Mouse (Mus musculus) CH12.LX (cell line): ENCODE results near the gene Fat3. TPM values are rescaled to one million over a fixed set of nuclear protein-coding genes. Genes with fewer than 3 reads are reported as not detected.

Source experiments
- DNase-seq: peaks from one replicate; pipeline ENCODE4 v3.0.0-alpha.2; 2013; ENCODE audit errors: extremely low read depth
- H3K27ac ChIP-seq: 2 replicates; pipeline ENCODE4 v1.5.1; 2012; ENCODE audit warnings: low read depth, mild to moderate bottlenecking, control low read depth, moderate library complexity; ENCODE audit not compliant: insufficient read depth
- H3K27me3 ChIP-seq: replicated peaks from 2 replicates; pipeline ENCODE3; 2012; ENCODE audit warnings: inconsistent platforms
- H3K36me3 ChIP-seq, 2 experiments: replicated peaks in 1 of 2; 2 replicates each; pipeline versions ENCODE3 to v1.6.1; 2012; ENCODE audit warnings: inconsistent platforms in 1 of 2, low read length in 1 of 2, mild to moderate bottlenecking in 1 of 2, mixed read lengths in 1 of 2, moderate library complexity in 1 of 2; ENCODE audit not compliant: control insufficient read depth in 1 of 2, insufficient read depth in 1 of 2
- H3K4me1 ChIP-seq, 2 experiments: 2 replicates each; pipeline ENCODE4 v1.6.1; 2012; ENCODE audit warnings: inconsistent platforms in 1 of 2, moderate library complexity in 1 of 2; ENCODE audit not compliant: insufficient read depth in 2 of 2, control insufficient read depth in 1 of 2
- H3K4me2 ChIP-seq: 2 replicates; pipeline ENCODE4 v1.6.1; 2012; ENCODE audit warnings: low read depth, mild to moderate bottlenecking, control low read depth; ENCODE audit not compliant: poor library complexity, insufficient read depth, severe bottlenecking
- H3K4me3 ChIP-seq, 3 experiments: fragments of 150-350 bp in 1 of 3; sonication (generic) in 1 of 3; replicated peaks in 1 of 3; 2 replicates each; pipeline versions ENCODE3 to v1.5.1; 2011 to 2012; ENCODE audit warnings: low read depth in 2 of 3, low read length in 2 of 3, mild to moderate bottlenecking in 2 of 3, moderate library complexity in 2 of 3, control low read depth in 1 of 3, improper control_type of control experiment in 1 of 3, inconsistent platforms in 1 of 3, mixed read lengths in 1 of 3; ENCODE audit not compliant: poor library complexity in 1 of 3
- H3K79me2 ChIP-seq: replicated peaks from 2 replicates; pipeline ENCODE4 v1.6.1; 2012; ENCODE audit warnings: mild to moderate bottlenecking, moderate library complexity; ENCODE audit not compliant: control insufficient read depth, poor library complexity, insufficient read depth, severe bottlenecking; ENCODE audit errors: extremely low read depth
- H3K9ac ChIP-seq: 2 replicates; pipeline ENCODE4 v1.6.1; 2012; ENCODE audit warnings: low read depth, mild to moderate bottlenecking, control low read depth, moderate library complexity; ENCODE audit not compliant: insufficient read depth
- H3K9me3 ChIP-seq: replicated peaks from 2 replicates; pipeline ENCODE3; 2012; ENCODE audit warnings: low read length, inconsistent platforms, mixed read lengths
- CHD2 ChIP-seq: IDR thresholded peaks from 2 replicates; pipeline ENCODE4 v1.6.1; 2011; ENCODE audit warnings: low read length, improper control_type of control experiment
- CTCF ChIP-seq, 2 experiments: IDR thresholded peaks in 1 of 2; conservative IDR thresholded peaks in 1 of 2; 2 replicates each; pipeline ENCODE4 v1.5.1; 2011 to 2012; ENCODE audit warnings: low read depth in 2 of 2, low read length in 2 of 2, improper control_type of control experiment in 1 of 2, inconsistent platforms in 1 of 2, mild to moderate bottlenecking in 1 of 2, moderate library complexity in 1 of 2
- EP300 ChIP-seq: IDR thresholded peaks from 2 replicates; pipeline ENCODE4 v1.6.1; 2011; ENCODE audit warnings: low read length, improper control_type of control experiment
- ETS1 ChIP-seq: conservative IDR thresholded peaks from 2 replicates; pipeline ENCODE4 v1.6.1; 2012; ENCODE audit warnings: low read depth, mild to moderate bottlenecking, inconsistent platforms, low read length, improper control_type of control experiment, moderate library complexity
- GABPA ChIP-seq: IDR thresholded peaks from 2 replicates; pipeline ENCODE4 v1.6.1; 2012; ENCODE audit warnings: low read depth, low read length, improper control_type of control experiment, inconsistent platforms; ENCODE audit not compliant: insufficient replicate concordance
- HCFC1 ChIP-seq: IDR thresholded peaks from 2 replicates; pipeline ENCODE4 v1.6.1; 2012; ENCODE audit warnings: low read depth, mild to moderate bottlenecking, inconsistent platforms, low read length, improper control_type of control experiment
- IRF4 ChIP-seq: IDR thresholded peaks from 2 replicates; pipeline ENCODE4 v1.6.1; 2014; ENCODE audit warnings: low read depth, mild to moderate bottlenecking, inconsistent platforms, low read length, improper control_type of control experiment
- KAT2A ChIP-seq: IDR thresholded peaks from 2 replicates; pipeline ENCODE4 v1.6.1; 2012; ENCODE audit warnings: low read length, improper control_type of control experiment, inconsistent platforms; ENCODE audit not compliant: insufficient replicate concordance
- MAFK ChIP-seq: IDR thresholded peaks from 2 replicates; pipeline ENCODE4 v1.6.1; 2011; ENCODE audit warnings: low read length, improper control_type of control experiment; ENCODE audit not compliant: insufficient replicate concordance
- MAX ChIP-seq: IDR thresholded peaks from 2 replicates; pipeline ENCODE4 v1.6.1; 2011; ENCODE audit warnings: low read length, improper control_type of control experiment
- PAX5 ChIP-seq: IDR thresholded peaks from 2 replicates; pipeline ENCODE4 v1.6.1; 2012; ENCODE audit warnings: low read length, inconsistent platforms, mixed read lengths
- POLR2AphosphoS2 ChIP-seq: IDR thresholded peaks from 2 replicates; pipeline ENCODE4 v1.6.1; 2011; ENCODE audit warnings: low read depth, low read length, improper control_type of control experiment
- RAD21 ChIP-seq: IDR thresholded peaks from 2 replicates; pipeline ENCODE4 v1.6.1; 2011; ENCODE audit warnings: low read depth, mild to moderate bottlenecking, low read length, improper control_type of control experiment, moderate library complexity
- SMC3 ChIP-seq: IDR thresholded peaks from 2 replicates; pipeline ENCODE4 v1.6.1; 2011; ENCODE audit warnings: low read depth, low read length, improper control_type of control experiment
- TBP ChIP-seq: conservative IDR thresholded peaks from 2 replicates; pipeline ENCODE4 v1.6.1; 2011; ENCODE audit warnings: low read depth, low read length, improper control_type of control experiment
- TCF12 ChIP-seq: IDR thresholded peaks from 2 replicates; pipeline ENCODE4 v1.6.1; 2014; ENCODE audit warnings: low read depth, mild to moderate bottlenecking, inconsistent platforms, low read length, improper control_type of control experiment
- USF1 ChIP-seq: IDR thresholded peaks from 2 replicates; pipeline ENCODE4 v1.6.1; 2014; ENCODE audit warnings: low read depth, mild to moderate bottlenecking, inconsistent platforms, low read length, improper control_type of control experiment
- ZMIZ1 ChIP-seq: IDR thresholded peaks from 2 replicates; pipeline ENCODE4 v1.6.1; 2012; ENCODE audit warnings: low read depth, mild to moderate bottlenecking, inconsistent platforms, low read length, improper control_type of control experiment
- ZNF384 ChIP-seq: IDR thresholded peaks from 2 replicates; pipeline ENCODE4 v1.6.1; 2012; ENCODE audit warnings: low read depth, low read length, improper control_type of control experiment, inconsistent platforms
- dilution Hi-C: fragments of 300-500 bp; cut with MboI; formaldehyde crosslinking; loops from 2 replicates; pipeline ENCODE4 v1.14.3; 2020; ENCODE audit warnings: low sequenced_read_pairs; ENCODE audit not compliant: extremely low pct_unique_long_range_greater_than_20kb, extremely low pct_ligation_motif_present
- in situ Hi-C: fragments of 300-500 bp; cut with MboI; formaldehyde crosslinking; loops from 3 replicates; pipeline ENCODE4 v1.14.3; 2019; ENCODE audit warnings: low sequenced_read_pairs, low pct_ligation_motif_present, low pct_unique_long_range_greater_than_20kb, mixed read lengths
- polyA plus RNA-seq: library from polyadenylated mRNA; unstranded; fragments of >175 nt; gene quantifications from 2 replicates; pipeline ENCODE4 v1.2.1, GENCODE M21; 2012; ENCODE audit warnings: low read depth; ENCODE audit not compliant: insufficient read length
- total RNA-seq, 2 experiments: library from RNA; depleted of rRNA; stranded (reverse); fragments of 300-350 nt in 1 of 2; fragments of >200 nt in 1 of 2; gene quantifications; 2 replicates each; pipeline ENCODE4 v1.2.3; 2012 to 2014

Gene Fat3
- total and polyA plus RNA-seq, 3 experiments, result 0.03 to 0.07 TPM; not detected in 1

- H3K79me2 ChIP-seq, result no peaks in the 10 kb centered on the region
- no peaks in the 10 kb centered on the region for H3K9me3 ChIP-seq
- no peak overlapping the region for H3K4me3 ChIP-seq
- in situ Hi-C loops, result no loop called here
- no peaks in the 10 kb centered on the region for H3K36me3 ChIP-seq
- peaks cover 0 to 21% of the 10 kb centered on the region in 2 experiments; a peak in 2 of 4 replicates for H3K4me1 ChIP-seq
- no peak for DNase-seq
- TF ChIP-seq KAT2A (no peak), MAX (no peak), USF1 (no peak), ETS1 (no peak), CTCF (conservative IDR thresholded peaks at IDR 0.05 in 1 of 2, IDR thresholded peaks at IDR 0.05 in 1 of 2; ENCODE audit: low read depth in 2 of 2, low read length in 2 of 2) (no peak), ZMIZ1 (no peak), PAX5 (no peak), ZNF384 (no peak), RAD21 (no peak), CHD2 (no peak), POLR2AphosphoS2 (no peak), SMC3 (no peak), MAFK (no peak), HCFC1 (no peak), TCF12 (no peak), TBP (no peak), EP300 (no peak), IRF4 (no peak)
- H3K27ac ChIP-seq, result no peak overlapping the region
- H3K4me2 ChIP-seq, result no peak overlapping the region
- no peaks in the 10 kb centered on the region for H3K27me3 ChIP-seq
- H3K9ac ChIP-seq, result no peak overlapping the region
- dilution Hi-C loops, result no loop called here
Measured at GRCm38 (mm10) chr9:16132594-16132993, 368.5 kb downstream of the Fat3 start.

GRCm38 (mm10) chr9:16121756-16122155, 379.3 kb downstream of the Fat3 start:
- H3K4me1 ChIP-seq, result no peaks in the 10 kb centered on the region

More at GRCm38 (mm10) chr9:16121756-16122155, 379.3 kb downstream of the Fat3 start:
- no peak for DNase-seq
- Histone ChIP-seq H3K9ac (no peak overlapping the region), H3K27ac (no peak overlapping the region)
- dilution Hi-C loops, result no loop called here
- no peak for TF ChIP-seq GABPA
- TF ChIP-seq, all 38 proteins: peak for 0
- in situ Hi-C loops, result no loop called here
- Histone ChIP-seq H3K4me3 (no peak overlapping the region), H3K9me3 (no peaks in the 10 kb centered on the region), H3K4me2 (no peak overlapping the region), H3K36me3 (no peaks in the 10 kb centered on the region), H3K27me3 (no peaks in the 10 kb centered on the region), H3K79me2 (no peaks in the 10 kb centered on the region)
